Mouse (Mus musculus) myocyte (in vitro differentiated cells): ENCODE data around the gene Tstd1. TPM values are rescaled to one million over a fixed set of nuclear protein-coding genes. Genes with fewer than 3 reads are reported as not detected.

Source experiments
- H3K27me3 ChIP-seq: one replicate; pipeline ENCODE4 v1.6.1; 2011; ENCODE audit not compliant: control insufficient read depth, insufficient read depth, insufficient read length
- H3K36me3 ChIP-seq: one replicate; pipeline ENCODE4 v1.6.1; 2011; ENCODE audit not compliant: control insufficient read depth, insufficient read depth
- H3K4me2 ChIP-seq: one replicate; pipeline ENCODE4 v1.6.1; 2011; ENCODE audit warnings: low read depth, control low read depth
- H3K4me3 ChIP-seq: one replicate; pipeline ENCODE4 v1.5.1; 2011; ENCODE audit warnings: mild to moderate bottlenecking, control low read depth, moderate library complexity
- H3K79me2 ChIP-seq: one replicate; pipeline ENCODE4 v1.6.1; 2011; ENCODE audit not compliant: control insufficient read depth, insufficient read depth
- H3ac ChIP-seq: one replicate; pipeline ENCODE4 v1.6.1; 2011; ENCODE audit not compliant: control insufficient read depth, insufficient read length
- CEBPB ChIP-seq: IDR thresholded peaks from 2 replicates; pipeline ENCODE4 v1.6.1; 2011; ENCODE audit warnings: mild to moderate bottlenecking, moderate library complexity; ENCODE audit not compliant: poor library complexity, insufficient read depth, severe bottlenecking
- E2F4 ChIP-seq: IDR thresholded peaks from one replicate; pipeline ENCODE4 v1.6.1; 2011; ENCODE audit warnings: mild to moderate bottlenecking, control low read depth, moderate library complexity; ENCODE audit not compliant: insufficient read depth
- MAX ChIP-seq: IDR thresholded peaks from one replicate; pipeline ENCODE4 v1.6.1; 2011; ENCODE audit warnings: low read depth, mild to moderate bottlenecking, control low read depth
- MYOD1 ChIP-seq, 3 experiments: IDR thresholded peaks; one replicate each; pipeline ENCODE4 v1.6.1; 2011; ENCODE audit warnings: control low read depth in 2 of 3, low read depth in 2 of 3, mild to moderate bottlenecking in 2 of 3, moderate library complexity in 1 of 3; ENCODE audit not compliant: insufficient read length in 2 of 3, control insufficient read depth in 1 of 3
- MYOG ChIP-seq, 3 experiments: IDR thresholded peaks; one replicate each; pipeline ENCODE4 v1.6.1; 2011; ENCODE audit warnings: control low read depth in 2 of 3, low read depth in 2 of 3, mild to moderate bottlenecking in 2 of 3; ENCODE audit not compliant: insufficient read length in 2 of 3, control insufficient read depth in 1 of 3, insufficient read depth in 1 of 3
- POLR2A ChIP-seq: IDR thresholded peaks from one replicate; pipeline ENCODE4 v1.6.1; 2011; ENCODE audit warnings: low read depth, mild to moderate bottlenecking, control low read depth, moderate library complexity; ENCODE audit not compliant: insufficient read length
- POLR2AphosphoS2 ChIP-seq: IDR thresholded peaks from one replicate; pipeline ENCODE4 v1.6.1; 2011; ENCODE audit warnings: low read depth, control low read depth; ENCODE audit not compliant: insufficient read length
- REST ChIP-seq: IDR thresholded peaks from one replicate; pipeline ENCODE4 v1.6.1; 2011; ENCODE audit warnings: mild to moderate bottlenecking, control low read depth, moderate library complexity; ENCODE audit not compliant: insufficient read depth, insufficient read length
- SRF ChIP-seq: IDR thresholded peaks from one replicate; pipeline ENCODE4 v1.6.1; 2011; ENCODE audit warnings: low read depth; ENCODE audit not compliant: control insufficient read depth, insufficient read length
- TCF12 ChIP-seq: IDR thresholded peaks from one replicate; pipeline ENCODE4 v1.6.1; 2011; ENCODE audit warnings: mild to moderate bottlenecking, control low read depth; ENCODE audit not compliant: poor library complexity, insufficient read depth, severe bottlenecking
- TCF3 ChIP-seq: IDR thresholded peaks from one replicate; pipeline ENCODE4 v1.6.1; 2011; ENCODE audit warnings: low read depth, control low read depth; ENCODE audit not compliant: insufficient read length
- USF1 ChIP-seq: IDR thresholded peaks from one replicate; pipeline ENCODE4 v1.6.1; 2011; ENCODE audit warnings: low read depth, mild to moderate bottlenecking, control low read depth, moderate library complexity
- polyA plus RNA-seq: library from polyadenylated mRNA; unstranded; fragments of >200 nt; fragmentation: generic; extraction: Trizol; gene quantifications from one replicate; pipeline ENCODE4 v1.2.1, GENCODE M21; 2012; ENCODE audit warnings: missing spikeins

Gene Tstd1
- polyA plus RNA-seq, 1 experiment: 0.41 TPM

DNA sequence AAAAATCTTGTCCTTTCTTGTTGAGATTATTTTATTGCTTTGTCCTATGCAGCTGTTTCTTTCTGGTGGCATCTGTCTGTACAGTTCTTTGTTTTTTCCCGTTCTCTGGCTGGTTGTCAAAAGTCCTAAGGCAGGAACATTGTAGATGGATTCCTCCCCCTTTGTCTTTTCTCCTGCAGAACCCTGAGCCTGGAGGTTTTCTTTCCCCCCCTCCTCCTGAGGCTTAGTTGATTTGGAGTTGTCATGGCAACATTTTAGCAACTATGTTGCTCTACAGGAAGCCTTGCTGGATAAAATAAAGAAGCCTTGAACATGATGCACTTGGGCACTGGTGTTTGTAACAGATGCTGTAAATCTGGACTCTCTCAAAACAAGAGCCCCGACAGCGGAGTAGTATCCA lies 6.2 kb upstream of the Tstd1 start:
- Histone ChIP-seq H3K4me3 (peak overlapping the region; percentile 81), H3ac (no peak overlapping the region), H3K4me2 (peak overlapping the region; percentile 75), H3K36me3 (peaks cover 9% of the 10 kb centered on the region), H3K27me3 (no peaks in the 10 kb centered on the region), H3K79me2 (peaks cover 37% of the 10 kb centered on the region)
- TF ChIP-seq TCF3 (no peak), E2F4 (no peak), CEBPB (no peak), POLR2AphosphoS2 (no peak), MYOD1 (IDR thresholded peaks at IDR 0.05; ENCODE audit: control insufficient read depth in 1 of 3, insufficient read length in 2 of 3, low read depth in 2 of 3) (no peak), SRF (no peak)

DNA sequence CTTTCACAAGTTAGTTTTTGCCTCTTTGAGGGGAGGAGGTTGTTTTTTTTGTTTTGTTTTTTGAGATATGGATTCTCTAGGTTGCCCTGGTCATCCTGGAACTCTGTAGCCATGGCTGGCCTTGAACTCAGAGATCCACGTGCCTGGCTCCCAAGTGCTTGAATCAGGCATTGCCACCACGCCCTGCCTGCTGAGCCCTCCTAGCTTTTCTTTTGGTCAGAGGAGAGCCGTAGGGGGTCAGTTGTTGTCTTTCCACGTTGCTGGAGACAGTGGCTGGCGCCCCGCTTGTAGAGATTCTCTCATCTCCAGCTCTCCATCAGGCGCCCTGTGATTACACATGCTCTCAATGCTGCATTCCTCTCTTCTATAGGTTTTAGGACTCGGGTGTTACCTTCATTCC lies 5.1 kb upstream of the Tstd1 start:
- H3K36me3 ChIP-seq: peaks cover 9% of the 10 kb centered on the region
- no peaks in the 10 kb centered on the region for H3K27me3 ChIP-seq
- H3ac ChIP-seq: no peak overlapping the region
- H3K4me3 ChIP-seq: no peak overlapping the region
- H3K4me2 ChIP-seq: no peak overlapping the region
- TF ChIP-seq MYOG (IDR thresholded peaks at IDR 0.05; ENCODE audit: control insufficient read depth in 1 of 3, insufficient read depth in 1 of 3, insufficient read length in 2 of 3, low read depth in 2 of 3) (no peak), TCF3 (no peak), POLR2A (no peak), POLR2AphosphoS2 (no peak), E2F4 (no peak), MAX (no peak), SRF (no peak), CEBPB (no peak), USF1 (no peak), REST (no peak), TCF12 (no peak), MYOD1 (IDR thresholded peaks at IDR 0.05; ENCODE audit: control insufficient read depth in 1 of 3, insufficient read length in 2 of 3, low read depth in 2 of 3) (no peak)
- H3K79me2 ChIP-seq: peaks cover 37% of the 10 kb centered on the region

DNA sequence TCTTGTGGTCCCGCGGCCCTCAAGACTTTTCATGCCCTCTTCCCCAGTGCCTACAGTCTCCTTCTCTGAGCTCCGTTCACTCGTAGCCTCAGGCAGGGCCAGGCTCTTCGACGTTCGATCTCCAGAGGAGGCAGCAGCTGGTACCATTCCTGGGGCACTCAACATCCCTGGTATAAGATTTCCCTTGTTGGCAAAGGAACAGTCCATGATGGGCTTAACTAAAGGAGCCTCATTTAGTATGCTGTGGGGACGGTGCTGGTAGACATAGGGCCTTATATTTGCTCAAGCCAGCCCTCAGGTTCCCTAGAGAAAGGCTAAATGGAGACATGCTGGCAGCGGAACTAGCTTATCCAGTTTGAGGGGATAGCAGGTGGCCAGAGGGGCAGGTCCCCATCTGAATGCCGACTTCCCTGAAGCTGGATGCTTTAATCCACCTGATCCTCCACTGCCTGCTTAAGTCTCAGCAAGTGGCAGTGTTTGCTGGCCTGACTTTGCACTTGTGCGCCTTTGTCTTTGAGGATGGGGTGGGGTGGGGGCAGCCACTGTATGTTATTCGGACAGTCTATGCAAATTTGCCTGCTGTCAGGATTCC lies 715 bp downstream of the Tstd1 start:
- H3K36me3 ChIP-seq: peaks cover 20% of the 10 kb centered on the region

GRCm38 (mm10) chr1:171419905-171420304 lies 1.2 kb downstream of the Tstd1 start:
- H3K36me3 ChIP-seq: peaks cover 20% of the 10 kb centered on the region
- no peak for TF ChIP-seq TCF3
- TF ChIP-seq POLR2A: no peak
- no peak for TF ChIP-seq SRF
- TF ChIP-seq TCF12: no peak
- TF ChIP-seq REST: no peak
- TF ChIP-seq MAX: no peak
- TF ChIP-seq POLR2AphosphoS2: no peak
- no peak for TF ChIP-seq MYOD1 (IDR thresholded peaks at IDR 0.05; ENCODE audit: control insufficient read depth in 1 of 3, insufficient read length in 2 of 3, low read depth in 2 of 3)
- no peak for TF ChIP-seq CEBPB
- TF ChIP-seq MYOG (IDR thresholded peaks at IDR 0.05; ENCODE audit: control insufficient read depth in 1 of 3, insufficient read depth in 1 of 3, insufficient read length in 2 of 3, low read depth in 2 of 3): no peak
- no peak overlapping the region for H3K4me3 ChIP-seq
- H3ac ChIP-seq: no peak overlapping the region
- H3K27me3 ChIP-seq: no peaks in the 10 kb centered on the region
- H3K79me2 ChIP-seq: peaks cover 4% of the 10 kb centered on the region
- no peak overlapping the region for H3K4me2 ChIP-seq

More for the DNA sequence above, 715 bp downstream of the Tstd1 start:
- Histone ChIP-seq H3K4me3 (no peak overlapping the region), H3K79me2 (peaks cover 8% of the 10 kb centered on the region), H3K4me2 (no peak overlapping the region), H3K27me3 (no peaks in the 10 kb centered on the region), H3ac (no peak overlapping the region)
- TF ChIP-seq POLR2AphosphoS2: no peak
- TF ChIP-seq TCF3: no peak
- no peak for TF ChIP-seq MAX
- no peak for TF ChIP-seq MYOD1 (IDR thresholded peaks at IDR 0.05; ENCODE audit: control insufficient read depth in 1 of 3, insufficient read length in 2 of 3, low read depth in 2 of 3)
- TF ChIP-seq REST: no peak
- TF ChIP-seq USF1: no peak
- TF ChIP-seq MYOG (IDR thresholded peaks at IDR 0.05; ENCODE audit: control insufficient read depth in 1 of 3, insufficient read depth in 1 of 3, insufficient read length in 2 of 3, low read depth in 2 of 3): no peak
- no peak for TF ChIP-seq SRF
- TF ChIP-seq POLR2A: no peak
- no peak for TF ChIP-seq CEBPB
- no peak for TF ChIP-seq E2F4
- TF ChIP-seq TCF12: no peak

DNA sequence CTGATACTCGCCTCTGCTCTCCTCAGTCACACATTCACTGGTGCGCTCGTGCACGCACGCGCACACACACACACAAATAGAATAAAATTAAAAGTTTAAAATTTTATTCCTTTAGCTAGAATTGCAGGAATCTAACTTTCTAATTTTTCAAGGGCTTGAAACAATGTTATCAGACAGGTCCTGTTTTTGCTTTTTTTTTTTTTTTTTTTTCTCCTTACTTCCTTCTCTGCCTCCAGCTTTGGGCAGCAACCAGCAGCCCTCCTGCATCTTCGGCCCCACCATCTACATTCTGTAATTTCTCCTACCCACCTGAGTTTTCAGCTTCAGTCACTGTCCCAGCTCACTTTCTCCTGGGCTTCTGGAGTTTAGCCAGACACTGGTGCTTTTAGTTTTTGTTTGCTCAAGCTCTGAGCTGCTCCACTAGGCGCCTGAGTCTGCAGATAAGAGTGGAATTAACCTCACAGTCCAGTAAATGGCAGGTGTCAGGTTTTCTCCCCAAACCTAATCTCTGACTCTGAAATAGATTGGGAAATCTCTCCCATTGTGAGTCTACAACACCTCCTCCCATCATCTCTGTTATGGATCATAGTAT lies 3.9 kb downstream of the Tstd1 start:
- Histone ChIP-seq H3K4me2 (no peak overlapping the region), H3ac (no peak overlapping the region), H3K4me3 (no peak overlapping the region), H3K36me3 (peaks cover 11% of the 10 kb centered on the region), H3K27me3 (no peaks in the 10 kb centered on the region), H3K79me2 (no peaks in the 10 kb centered on the region)
- no peak for TF ChIP-seq CEBPB
